Mouse (Mus musculus) liver, adult 2 months (tissue): ENCODE data around the gene Hist1h2ab.

Experiments used
- CTCF ChIP-seq: fragments of 200-500 bp; IDR thresholded peaks from 2 replicates; pipeline ENCODE4 v1.5.1; 2011; ENCODE audit warnings: low read depth, low read length, control low read depth
- POLR2A ChIP-seq: fragments of 200-500 bp; IDR thresholded peaks from 2 replicates; pipeline ENCODE4 v1.6.1; 2011; ENCODE audit warnings: low read length, control low read depth; ENCODE audit not compliant: insufficient read depth; ENCODE audit errors: extremely low read depth

DNA sequence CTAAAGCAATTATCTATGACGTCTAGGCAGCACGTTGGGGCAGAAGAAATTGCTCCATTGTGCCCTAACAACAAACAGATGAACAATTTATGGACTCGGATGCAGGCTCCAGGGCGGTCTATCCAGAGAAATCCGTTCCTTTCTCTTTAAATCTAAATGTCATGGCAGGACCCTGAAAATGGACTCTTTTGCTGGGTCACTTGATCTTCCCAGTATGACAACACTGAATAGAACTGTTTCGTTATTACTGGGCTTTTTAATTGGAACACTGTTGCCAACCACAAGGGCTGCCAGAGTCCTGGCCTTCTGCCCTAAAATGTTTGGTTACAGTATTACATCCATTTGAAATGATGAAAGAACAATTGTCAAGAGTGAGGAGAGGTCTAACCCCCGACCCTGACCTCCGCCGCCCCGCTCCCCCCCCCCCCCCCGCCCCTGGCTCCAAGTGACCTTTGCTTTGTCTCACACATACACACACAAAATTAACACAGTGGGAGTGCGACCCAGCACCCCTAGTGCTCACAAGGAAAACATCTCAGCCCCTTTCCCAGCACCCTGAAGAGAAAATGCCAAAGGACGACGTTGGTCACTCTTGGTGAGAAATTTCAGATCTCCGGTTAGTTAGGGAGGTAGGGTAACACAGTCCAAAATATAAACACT is 41.1 kb upstream of the Hist1h2ab start:
- TF ChIP-seq POLR2A (no peak), CTCF (no peak)
